Mouse (Mus musculus) layer of hippocampus, adult 2 months (tissue): ENCODE results near the gene Dnajb7. TPM values are rescaled to one million over a fixed set of nuclear protein-coding genes. Genes with fewer than 3 reads are reported as not detected.
"Not testable (repeated sequence)": the region's sequence is repeated elsewhere in the genome, so short reads cannot be mapped to it uniquely, and the experiment has no call there.

Experiments
- DNase-seq, 2 experiments: peaks; one replicate each; pipeline ENCODE4 v3.0.0; 2022; ENCODE audit warnings: low spot score in 2 of 2
- H3K27ac ChIP-seq: fragments of 200-600 bp; 2 replicates; pipeline ENCODE4 v1.8.1; 2022
- H3K4me3 ChIP-seq: fragments of 200-600 bp; 2 replicates; pipeline ENCODE4 v1.8.1; 2022; ENCODE audit warnings: mild to moderate bottlenecking
- CTCF ChIP-seq: fragments of 200-600 bp; conservative IDR thresholded peaks from 2 replicates; pipeline ENCODE4 v1.8.1; 2022; ENCODE audit warnings: antibody characterized with exemption, mild to moderate bottlenecking, moderate library complexity
- long read RNA-seq, 2 experiments: library from polyadenylated mRNA; stranded (forward); transcript quantifications; one replicate each; pipeline ENCODE4 v2.0.0; 2021; ENCODE audit warnings: borderline mapping rate in 2 of 2
- total RNA-seq, 2 experiments: library from RNA; stranded (reverse); gene quantifications; 2 replicates each; pipeline ENCODE4 v1.2.3; 2021

The Dnajb7 gene
- not detected for total RNA-seq
- long read RNA-seq, experiment 1 = 0 reads
- long read RNA-seq, experiment 2 = 0 reads

DNA sequence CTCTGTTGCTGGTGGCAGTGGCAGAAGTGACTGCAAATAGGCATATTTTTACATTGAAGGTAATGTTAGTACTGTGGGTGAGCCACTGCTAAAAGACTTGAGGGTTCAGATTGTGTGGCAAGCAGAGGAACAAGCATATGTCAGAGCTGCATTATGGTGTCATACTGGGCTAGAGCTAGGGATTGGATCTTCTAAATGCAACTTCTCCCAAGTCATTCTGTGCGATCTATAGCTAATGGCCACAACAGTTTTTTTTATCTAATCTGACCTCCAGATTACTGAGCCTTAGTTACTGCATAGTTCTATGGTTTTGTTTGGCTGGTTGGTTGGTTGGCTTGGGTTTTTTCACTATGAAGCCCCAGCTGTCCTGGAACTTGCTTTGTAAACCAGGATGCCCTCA is at the start of gene Dnajb7:
Gene Dnajb7 (minus strand): TSS at position 101 of the 400 bp plus-strand sequence.
- no peak for DNase-seq
- H3K27ac ChIP-seq = no peak within 1 kb of the TSS
- no peak for TF ChIP-seq CTCF
- H3K4me3 ChIP-seq = no peak within 1 kb of the TSS

- no peak overlapping the region for H3K4me3 ChIP-seq
- no peak overlapping the region for H3K27ac ChIP-seq
- DNase-seq = peak; percentile 72 to 79
- peak; percentile 94 for TF ChIP-seq CTCF
These were observed 40.4 kb upstream of the Dnajb7 start for GRCm38 (mm10) chr15:81448463-81448862.

- H3K4me3 ChIP-seq = no peak overlapping the region
- DNase-seq = no peak
- no peak overlapping the region for H3K27ac ChIP-seq
- no peak for TF ChIP-seq CTCF
These were observed 31.1 kb upstream of the Dnajb7 start for GRCm38 (mm10) chr15:81439236-81439635.

DNA sequence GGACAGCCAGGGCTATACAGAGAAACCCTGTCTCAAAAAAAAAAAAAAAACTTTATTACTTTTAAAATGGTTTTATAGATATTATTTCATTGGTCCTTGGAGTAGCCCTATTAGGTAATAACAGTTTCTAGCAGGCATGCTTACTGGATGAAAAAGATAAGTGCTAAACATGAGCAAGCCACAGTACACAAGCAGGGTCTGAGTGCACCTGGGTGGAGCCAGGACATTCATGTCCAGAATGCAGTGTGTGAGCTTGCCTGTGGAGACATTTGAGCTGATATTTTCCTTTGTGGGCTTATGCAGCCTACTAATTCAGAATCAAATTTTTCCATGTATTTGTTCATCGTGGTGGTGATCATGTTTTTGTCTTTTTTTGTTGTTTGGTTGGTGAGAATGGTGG is 30.2 kb upstream of the Dnajb7 start:
- Histone ChIP-seq H3K27ac (no peak overlapping the region), H3K4me3 (no peak overlapping the region)
- TF ChIP-seq CTCF = no peak
- no peak for DNase-seq

GRCm38 (mm10) chr15:81431195-81431594 is 23.1 kb upstream of the Dnajb7 start:
- Histone ChIP-seq H3K4me3 (no peak overlapping the region), H3K27ac (no peak overlapping the region)
- DNase-seq = no peak
- no peak for TF ChIP-seq CTCF

- Histone ChIP-seq H3K27ac (no peak overlapping the region), H3K4me3 (no peak overlapping the region)
- DNase-seq = no peak
- no peak for TF ChIP-seq CTCF
These were observed 19.8 kb upstream of the Dnajb7 start for GRCm38 (mm10) chr15:81427947-81428346.

DNA sequence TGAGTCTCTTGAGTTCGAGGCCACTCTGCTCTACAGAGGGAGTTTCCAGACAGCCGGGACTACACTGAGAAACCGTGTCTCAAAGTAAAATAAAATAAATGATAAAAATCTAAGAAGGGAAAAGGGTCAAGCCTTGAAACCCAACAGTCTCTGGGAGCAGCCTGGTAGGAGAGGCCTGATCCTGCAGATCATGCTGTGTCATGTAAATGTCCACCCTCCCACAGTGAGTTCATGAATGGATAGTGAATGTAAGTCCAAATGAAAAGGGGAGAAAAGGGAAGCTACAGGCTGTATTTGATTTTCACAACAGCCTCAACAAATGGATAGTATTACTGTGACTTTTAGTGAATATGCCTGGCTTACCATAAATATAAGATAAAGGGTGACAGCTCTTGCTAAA is 17.2 kb upstream of the Dnajb7 start:
- no peak for DNase-seq
- H3K4me3 ChIP-seq = no peak overlapping the region
- TF ChIP-seq CTCF = no peak
- H3K27ac ChIP-seq = no peak overlapping the region

- peak overlapping the region; percentile 16; the same call in 1 of the 2 replicates for H3K4me3 ChIP-seq
- peak in 1 of 2 experiments; percentile 16 for DNase-seq
These were observed 14.1 kb upstream of the Dnajb7 start for GRCm38 (mm10) chr15:81422156-81422681.

DNA sequence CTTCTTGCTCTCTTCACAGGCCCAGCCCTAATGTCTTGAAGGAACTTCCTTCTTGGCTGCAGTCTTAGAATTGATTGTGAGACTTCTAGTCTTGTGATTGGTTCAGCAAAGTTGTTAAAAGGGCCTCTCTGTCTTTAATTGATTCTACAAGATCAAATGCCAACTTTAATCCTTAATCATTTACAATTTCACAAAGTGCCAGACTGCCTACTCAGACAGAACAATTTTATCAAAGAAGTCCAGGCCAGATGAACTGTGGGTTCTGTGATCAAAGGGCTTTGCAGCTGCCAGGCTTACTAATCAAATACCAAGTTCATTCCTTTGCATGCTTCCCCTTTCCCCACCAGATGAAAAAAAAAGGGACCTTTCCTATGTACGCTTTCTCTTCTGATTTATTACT is 13.4 kb upstream of the Dnajb7 start:
- no peak for DNase-seq
- Histone ChIP-seq H3K27ac (peak overlapping the region; percentile 68; the same call in 1 of the 2 replicates), H3K4me3 (no peak overlapping the region; the same call in 1 of the 2 replicates)
- no peak for TF ChIP-seq CTCF

More at GRCm38 (mm10) chr15:81422156-81422681, 14.1 kb upstream of the Dnajb7 start:
- no peak for TF ChIP-seq CTCF
- H3K27ac ChIP-seq = peak overlapping the region; percentile 68

- Histone ChIP-seq H3K27ac (no peak overlapping the region), H3K4me3 (no peak overlapping the region)
- TF ChIP-seq CTCF = no peak
- DNase-seq = no peak
These were observed 10.0 kb upstream of the Dnajb7 start for GRCm38 (mm10) chr15:81418065-81418464.

GRCm38 (mm10) chr15:81416763-81417310 is 8.7 kb upstream of the Dnajb7 start:
- not testable (repeated sequence) for DNase-seq, H3K27ac ChIP-seq, H3K4me3 ChIP-seq

DNA sequence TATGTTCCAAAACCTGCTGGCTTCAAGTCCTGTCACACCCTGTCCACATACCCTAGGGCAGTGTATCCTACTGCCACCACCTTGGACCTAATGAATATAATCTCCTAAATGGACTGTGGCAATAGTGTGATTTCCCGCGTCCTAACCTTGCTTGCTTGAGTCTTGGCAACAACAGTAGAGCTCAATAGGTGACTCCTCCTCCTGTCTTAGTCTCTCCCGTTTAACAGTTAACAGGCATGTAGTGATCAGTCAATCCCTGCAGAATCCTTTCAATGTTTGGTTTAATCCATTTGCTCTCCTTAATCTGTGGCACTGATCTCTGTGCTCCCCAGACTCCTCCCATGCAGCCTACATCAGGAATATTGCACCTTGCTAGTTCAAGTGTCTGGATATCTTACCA is 3.1 kb downstream of the Dnajb7 start:
- no peak for DNase-seq
- no peak for TF ChIP-seq CTCF
- Histone ChIP-seq H3K4me3 (no peak overlapping the region), H3K27ac (no peak overlapping the region)

- peak; percentile 13 for TF ChIP-seq CTCF
- H3K27ac ChIP-seq = peak within 1 kb of the TSS; percentile 100
- DNase-seq = peak; percentile 94 to 99
- peak within 1 kb of the TSS; percentile 66 for H3K4me3 ChIP-seq
These were observed 8.3 kb downstream of the Dnajb7 start, which contains the start of the genes St13 and Xpnpep3 for GRCm38 (mm10) chr15:81399638-81400315. St13 (minus strand) TSS chr15:81400077. Xpnpep3 (plus strand) TSS chr15:81400138.

GRCm38 (mm10) chr15:81399297-81399637 is 8.8 kb downstream of the Dnajb7 start:
- Histone ChIP-seq H3K4me3 (peak overlapping the region; percentile 66), H3K27ac (peak overlapping the region; percentile 100)
- TF ChIP-seq CTCF = no peak

More at GRCm38 (mm10) chr15:81399297-81399637, 8.8 kb downstream of the Dnajb7 start:
- no peak for DNase-seq
